Mouse (Mus musculus) stomach, postnatal 0 days (tissue): ENCODE measurements around the gene Smndc1. TPM values are rescaled to one million over a fixed set of nuclear protein-coding genes. Genes with fewer than 3 reads are reported as not detected.

ENCODE experiments used
- ATAC-seq: fragments of 200-750 bp; cut with Nextera tagmentation; 2 replicates; pipeline ENCODE4 v1.8.0; 2017; ENCODE audit not compliant: low FRiP score, low TSS enrichment
- DNase-seq: peaks from one replicate; pipeline ENCODE4 v3.0.0-alpha.2; 2016; ENCODE audit warnings: low spot score
- H3K27ac ChIP-seq: fragments of 300-500 bp; sonication (generic); replicated peaks from 2 replicates; pipeline ENCODE4 v1.5.1; 2014; ENCODE audit warnings: mild to moderate bottlenecking, control low read depth
- H3K27me3 ChIP-seq: fragments of 300-500 bp; sonication (generic); 2 replicates; pipeline ENCODE4 v1.6.1; 2014; ENCODE audit warnings: low read length; ENCODE audit not compliant: control insufficient read depth, insufficient read depth
- H3K36me3 ChIP-seq: fragments of 300-500 bp; sonication (generic); 2 replicates; pipeline ENCODE4 v1.6.1; 2014; ENCODE audit warnings: low read length, mixed read lengths; ENCODE audit not compliant: control insufficient read depth, insufficient read depth
- H3K4me1 ChIP-seq: fragments of 300-500 bp; sonication (generic); replicated peaks from 2 replicates; pipeline ENCODE4 v1.6.1; 2014; ENCODE audit warnings: antibody characterized with exemption; ENCODE audit not compliant: control insufficient read depth, insufficient read depth
- H3K4me2 ChIP-seq: fragments of 300-500 bp; sonication (generic); replicated peaks from 2 replicates; pipeline ENCODE4 v1.6.1; 2014; ENCODE audit warnings: low read depth, mild to moderate bottlenecking, control low read depth, moderate library complexity
- H3K4me3 ChIP-seq: fragments of 300-500 bp; sonication (generic); 2 replicates; pipeline ENCODE4 v1.5.1; 2014; ENCODE audit warnings: low read depth, low read length, control low read depth
- H3K9ac ChIP-seq: fragments of 300-500 bp; sonication (generic); 2 replicates; pipeline ENCODE4 v1.6.1; 2014; ENCODE audit warnings: mild to moderate bottlenecking, low read length, control low read depth, mixed read lengths
- H3K9me3 ChIP-seq: fragments of 300-500 bp; sonication (generic); 2 replicates; pipeline ENCODE4 v1.6.1; 2016; ENCODE audit warnings: low read length; ENCODE audit not compliant: control insufficient read depth
- CTCF ChIP-seq: IDR thresholded peaks from 2 replicates; pipeline ENCODE4 v1.5.1; 2016; ENCODE audit warnings: antibody characterized with exemption, low read depth, mild to moderate bottlenecking, moderate library complexity
- EP300 ChIP-seq: optimal IDR thresholded peaks from 2 replicates; pipeline ENCODE3; 2016; ENCODE audit warnings: antibody characterized with exemption
- WGBS: fragments of 180-500 bp; shearing (Covaris S2); extraction: QIAGEN DNeasy Blood & Tissue Kit; methylation state at CpG from one replicate; pipeline ENCODE4 v1.1.7; 2014; 5-methylcytosine and 5-hydroxymethylcytosine counted together
- polyA plus RNA-seq: library from polyadenylated mRNA; unstranded; fragments of >200 nt; fragmentation: Nextera tagmentation; extraction: Ambion mirVana; gene quantifications from 2 replicates; pipeline ENCODE4 v1.2.1, GENCODE M21; 2015

Gene Smndc1
- polyA plus RNA-seq, 1 experiment from 2014 or later: 26.1 TPM

DNA sequence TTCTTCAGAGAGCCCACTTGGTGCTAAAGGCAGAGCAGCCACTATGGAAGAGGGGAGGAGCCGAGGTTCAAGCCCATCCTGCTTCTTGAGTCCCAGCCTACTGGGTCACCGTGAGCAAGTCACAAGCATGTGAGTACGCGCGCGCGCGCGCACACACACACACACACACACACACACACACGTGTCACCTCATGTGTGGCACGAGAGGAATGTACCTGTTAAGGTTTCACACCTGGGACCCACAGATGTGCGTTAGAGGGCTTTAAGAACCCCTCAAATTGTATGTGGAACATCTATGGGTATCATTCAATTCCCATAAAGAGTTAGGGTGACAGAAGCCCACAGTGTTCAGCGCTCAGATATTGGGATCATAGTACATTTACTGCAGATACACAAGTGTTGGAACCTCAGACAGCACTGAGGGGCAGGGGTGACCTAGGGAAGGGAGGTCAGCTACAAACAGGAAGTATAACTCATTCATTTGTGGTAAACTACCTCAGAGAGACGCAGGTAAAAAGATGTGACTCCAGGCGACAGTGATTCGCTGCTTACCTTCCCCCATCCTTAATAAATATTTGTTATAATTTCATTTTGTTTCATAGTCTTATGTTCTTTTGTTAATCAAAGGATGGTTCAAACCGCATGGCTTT lies 33.6 kb upstream of the Smndc1 start:
- Histone ChIP-seq H3K9ac (no peak overlapping the region), H3K4me1 (peaks cover 9% of the 10 kb centered on the region), H3K4me3 (no peak overlapping the region), H3K36me3 (no peaks in the 10 kb centered on the region), H3K9me3 (no peaks in the 10 kb centered on the region), H3K27me3 (no peaks in the 10 kb centered on the region), H3K4me2 (no peak overlapping the region), H3K27ac (no peak overlapping the region)
- TF ChIP-seq CTCF (no peak), EP300 (no peak)
- WGBS: 61% methylated on average over 17 of the region's 17 CpGs
- DNase-seq (no peak), ATAC-seq (no peak)

DNA sequence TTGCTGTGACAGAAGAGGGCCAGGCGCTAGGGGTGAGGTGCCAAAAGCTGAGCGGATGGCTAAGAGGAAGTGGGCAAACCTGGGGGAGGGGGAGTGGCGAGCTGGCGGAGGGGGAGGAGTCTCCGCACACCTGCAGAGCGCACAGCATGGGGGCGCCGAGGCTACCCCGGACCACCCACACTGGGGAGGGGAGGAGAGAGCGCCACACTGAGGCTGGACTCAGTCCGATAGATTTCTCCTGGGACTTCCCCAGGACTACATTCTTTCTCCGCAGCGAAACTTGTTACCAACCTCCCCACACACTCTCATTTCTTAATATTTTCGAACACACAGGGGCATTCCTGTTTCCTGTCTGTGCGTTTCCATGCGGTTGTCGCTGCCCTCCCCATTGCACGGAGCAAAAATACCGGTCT lies 33.0 kb upstream of the Smndc1 start:
- 24% methylated on average over 18 of the region's 19 CpGs for WGBS
- H3K4me2 ChIP-seq: no peak overlapping the region
- no peak overlapping the region for H3K27ac ChIP-seq
- no peaks in the 10 kb centered on the region for H3K36me3 ChIP-seq
- H3K4me1 ChIP-seq: peaks cover 9% of the 10 kb centered on the region
- ATAC-seq (no peak), DNase-seq (no peak)
- TF ChIP-seq CTCF: no peak
- TF ChIP-seq EP300: no peak
- no peaks in the 10 kb centered on the region for H3K9me3 ChIP-seq
- H3K4me3 ChIP-seq: no peak overlapping the region
- no peaks in the 10 kb centered on the region for H3K27me3 ChIP-seq
- H3K9ac ChIP-seq: no peak overlapping the region

- H3K4me1 ChIP-seq: peaks cover 6% of the 10 kb centered on the region
- H3K27ac ChIP-seq: no peak overlapping the region
- H3K4me3 ChIP-seq: no peak overlapping the region
- no peaks in the 10 kb centered on the region for H3K36me3 ChIP-seq
- no peak overlapping the region for H3K9ac ChIP-seq
- no peak for DNase-seq
- ATAC-seq: no peak
- H3K27me3 ChIP-seq: no peaks in the 10 kb centered on the region
- WGBS: 58% methylated on average over 18 of the region's 18 CpGs
- no peaks in the 10 kb centered on the region for H3K9me3 ChIP-seq
- H3K4me2 ChIP-seq: no peak overlapping the region
- no peak for TF ChIP-seq EP300
- peak; percentile 56 for TF ChIP-seq CTCF
These were observed 32.3 kb upstream of the Smndc1 start for GRCm38 (mm10) chr19:53422358-53423308.

GRCm38 (mm10) chr19:53421583-53422188 lies 31.3 kb upstream of the Smndc1 start:
- ATAC-seq (no peak; the same call in 1 of the 2 replicates), DNase-seq (no peak)
- Histone ChIP-seq H3K9me3 (no peaks in the 10 kb centered on the region), H3K27ac (0 out of 2 replicates have a peak overlapping the region, but pooled peaks have one; percentile 49), H3K27me3 (no peaks in the 10 kb centered on the region), H3K36me3 (no peaks in the 10 kb centered on the region), H3K4me3 (peak overlapping the region; percentile 34; the same call in 1 of the 2 replicates), H3K4me2 (peak overlapping the region; percentile 62), H3K9ac (no peak overlapping the region), H3K4me1 (peaks cover 2% of the 10 kb centered on the region)
- TF ChIP-seq EP300: no peak
- TF ChIP-seq CTCF: no peak
- 0% methylated on average over 6 of the region's 6 CpGs for WGBS

GRCm38 (mm10) chr19:53420924-53421582 lies 30.7 kb upstream of the Smndc1 start:
- TF ChIP-seq EP300 (no peak), CTCF (no peak)
- 2% methylated on average over 19 of the region's 19 CpGs for WGBS
- peak overlapping the region; percentile 34 for H3K4me3 ChIP-seq
- H3K4me2 ChIP-seq: peak overlapping the region; percentile 62
- peaks cover 2% of the 10 kb centered on the region for H3K4me1 ChIP-seq
- H3K27me3 ChIP-seq: no peaks in the 10 kb centered on the region
- H3K9ac ChIP-seq: peak overlapping the region; percentile 27; the same call in 1 of the 2 replicates
- DNase-seq: peak; percentile 84
- peak overlapping the region; percentile 81 for H3K27ac ChIP-seq
- no peaks in the 10 kb centered on the region for H3K9me3 ChIP-seq
- H3K36me3 ChIP-seq: no peaks in the 10 kb centered on the region
- ATAC-seq: peak; percentile 93
